Mouse (Mus musculus): ENCODE data around the gene Zfp622.

The Zfp622 gene

GRCm38 (mm10) chr15:25966220-25966774 lies 17.9 kb upstream of the Zfp622 start:
- in situ Hi-C loops (cut with MboI, MseI): no loop called here

- in situ Hi-C loops (cut with MboI, MseI): no loop called here
These were observed 12.6 kb upstream of the Zfp622 start for GRCm38 (mm10) chr15:25971596-25971995.

- in situ Hi-C loops (cut with MboI, MseI): no loop called here
These were observed 11.4 kb upstream of the Zfp622 start for GRCm38 (mm10) chr15:25972758-25973157.

- in situ Hi-C loops (cut with MboI, MseI): no loop called here
These were observed 9.8 kb upstream of the Zfp622 start for GRCm38 (mm10) chr15:25974352-25974751.

- in situ Hi-C loops (cut with MboI, MseI): loop anchor here (25.0 kb wide), 2 partner anchors 1611 to 1661 kb away; partner anchors contain the start of gene Otulin (in 1 of the 2)
These were observed 8.4 kb upstream of the Zfp622 start for GRCm38 (mm10) chr15:25975810-25976209.

DNA sequence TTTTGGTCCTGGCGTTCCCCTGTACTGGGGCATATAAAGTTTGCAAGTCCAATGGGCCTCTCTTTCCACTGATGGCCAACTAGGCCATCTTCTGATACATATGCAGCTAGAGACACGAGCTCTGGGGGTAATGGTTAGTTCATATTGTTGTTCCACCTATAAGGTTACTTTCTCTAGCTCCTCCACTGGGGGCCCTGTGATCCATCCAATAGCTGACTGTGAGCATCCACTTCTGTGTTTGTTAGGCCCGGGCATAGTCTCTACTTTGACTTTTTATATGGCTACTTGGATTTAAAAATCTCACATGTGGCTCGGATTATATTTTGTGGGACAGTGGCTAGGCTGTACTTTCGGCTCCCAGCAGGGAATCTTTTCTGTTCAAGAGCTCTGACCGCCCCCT lies 552 bp upstream of the Zfp622 start:
- in situ Hi-C loops (cut with MboI, MseI): loop anchor here (10.0 to 25.0 kb wide), 3 partner anchors 409 to 1654 kb away; partner anchors contain the start of gene Otulin (in 1 of the 2)

- in situ Hi-C loops (cut with MboI, MseI): loop anchor here (5.0 to 25.0 kb wide), 5 partner anchors 410 to 1652 kb away; partner anchors contain the start of gene Otulin (in 1 of the 2)
These were observed 747 bp downstream of the Zfp622 start for GRCm38 (mm10) chr15:25984734-25985492.

- in situ Hi-C loops (cut with MboI, MseI): loop anchor here (25.0 kb wide), 2 partner anchors 1594 to 1644 kb away; partner anchors contain the start of gene Otulin (in 1 of the 2)
These were observed 9.0 kb downstream of the Zfp622 start for GRCm38 (mm10) chr15:25992992-25993727.

- in situ Hi-C loops (cut with MboI, MseI): loop anchor here (25.0 kb wide), 2 partner anchors 1592 to 1642 kb away; partner anchors contain the start of gene Otulin (in 1 of the 2)
These were observed 11.4 kb downstream of the Zfp622 start for GRCm38 (mm10) chr15:25995521-25995920.

DNA sequence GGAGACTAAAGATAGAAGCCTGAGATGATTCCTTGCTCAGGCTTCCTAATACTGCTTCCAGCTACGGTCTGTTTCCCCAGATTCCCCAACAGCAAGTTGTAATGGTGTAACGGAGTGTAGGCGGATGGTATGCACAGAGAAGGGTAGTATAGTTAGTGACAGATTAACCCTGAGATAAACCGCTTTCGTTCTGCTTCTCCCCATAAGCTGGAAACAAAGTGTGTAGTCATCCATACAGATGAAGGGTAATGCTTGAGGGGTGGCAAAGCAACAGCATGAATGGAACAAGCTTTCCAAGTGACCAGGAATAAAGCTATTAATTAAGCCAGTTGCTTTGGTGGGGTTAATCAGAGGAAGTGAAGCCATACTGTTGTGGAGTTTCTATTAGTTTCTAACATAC lies 15.4 kb downstream of the Zfp622 start:
- in situ Hi-C loops (cut with MboI, MseI): loop anchor here (25.0 kb wide), 2 partner anchors 1588 to 1638 kb away; partner anchors contain the start of gene Otulin (in 1 of the 2)

- in situ Hi-C loops (cut with MboI, MseI): no loop called here
These were observed 24.5 kb downstream of the Zfp622 start for GRCm38 (mm10) chr15:26008621-26009020.

DNA sequence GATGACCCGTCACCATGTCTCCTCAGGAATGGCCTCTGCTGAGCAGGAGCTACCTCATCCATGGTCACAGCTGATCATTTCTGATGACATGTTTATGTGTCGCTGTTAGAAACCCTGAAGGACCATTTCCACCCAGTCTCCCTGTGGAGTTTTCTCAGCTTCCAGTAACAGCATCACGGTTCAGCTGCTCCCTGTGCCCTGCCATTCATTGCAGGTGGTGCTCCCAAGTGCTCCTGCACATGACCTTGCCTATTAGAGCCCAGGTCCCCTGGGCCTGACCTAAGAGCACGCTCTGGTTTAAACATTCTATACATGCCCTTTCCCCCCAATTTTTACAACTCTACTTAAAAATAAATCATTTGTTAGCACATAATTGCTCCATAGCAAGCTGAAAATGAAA lies 28.7 kb downstream of the Zfp622 start:
- in situ Hi-C loops (cut with MboI, MseI): no loop called here

DNA sequence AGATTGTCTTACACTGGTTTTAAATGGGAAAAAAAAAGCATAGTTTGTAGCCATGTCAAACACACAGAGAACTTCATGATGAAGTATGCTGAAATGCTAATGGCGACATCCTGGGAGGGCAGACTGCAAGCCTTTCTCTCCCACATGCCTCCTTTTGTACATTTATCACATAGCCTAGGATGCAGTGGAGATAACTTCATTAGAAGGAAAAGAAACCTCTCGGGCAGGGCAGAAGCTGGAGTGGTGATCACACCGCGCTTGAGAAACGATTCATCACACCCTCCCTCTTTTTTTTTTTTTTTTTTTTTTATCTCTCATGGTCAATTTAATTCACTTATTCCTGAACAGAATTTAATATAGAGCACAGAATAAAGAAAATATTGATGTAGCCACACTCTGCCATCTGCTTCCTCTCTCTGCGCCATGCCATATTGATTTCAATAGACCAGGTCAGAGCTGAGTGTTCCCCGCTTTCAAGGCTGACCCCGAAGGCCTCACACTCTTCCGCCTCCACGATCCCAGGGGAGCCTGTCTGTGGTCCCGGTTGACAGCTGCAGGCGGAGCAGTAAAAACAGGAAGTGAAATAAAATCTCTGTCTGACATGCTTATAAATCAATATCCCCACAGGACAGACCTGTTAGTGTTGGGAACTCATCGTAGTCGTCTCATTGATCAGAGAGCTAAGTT lies 32.0 kb downstream of the Zfp622 start:
- in situ Hi-C loops (cut with MboI, MseI): no loop called here

GRCm38 (mm10) chr15:26021721-26022120 lies 37.6 kb downstream of the Zfp622 start:
- in situ Hi-C loops (cut with MboI, MseI): no loop called here

DNA sequence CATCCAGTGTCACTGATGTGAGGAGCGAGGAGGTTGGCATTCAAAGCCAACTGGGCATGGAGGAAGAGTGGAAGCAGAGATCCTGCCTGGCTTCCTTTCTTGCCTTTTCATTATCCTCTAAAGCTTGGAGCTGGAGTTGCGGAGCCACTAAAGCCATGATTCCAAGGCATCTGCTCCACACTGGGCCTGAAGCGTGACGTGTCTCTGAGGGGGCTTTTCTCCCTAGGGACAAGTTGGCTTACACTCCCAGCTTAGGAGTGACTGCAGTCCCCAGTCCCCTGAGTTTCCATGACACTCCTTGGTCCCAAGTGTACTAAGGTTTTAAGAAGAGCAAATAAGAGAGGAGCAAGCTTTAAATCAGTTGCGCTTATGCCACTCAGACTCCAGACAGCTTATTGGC lies 38.5 kb downstream of the Zfp622 start:
- in situ Hi-C loops (cut with MboI, MseI): no loop called here

DNA sequence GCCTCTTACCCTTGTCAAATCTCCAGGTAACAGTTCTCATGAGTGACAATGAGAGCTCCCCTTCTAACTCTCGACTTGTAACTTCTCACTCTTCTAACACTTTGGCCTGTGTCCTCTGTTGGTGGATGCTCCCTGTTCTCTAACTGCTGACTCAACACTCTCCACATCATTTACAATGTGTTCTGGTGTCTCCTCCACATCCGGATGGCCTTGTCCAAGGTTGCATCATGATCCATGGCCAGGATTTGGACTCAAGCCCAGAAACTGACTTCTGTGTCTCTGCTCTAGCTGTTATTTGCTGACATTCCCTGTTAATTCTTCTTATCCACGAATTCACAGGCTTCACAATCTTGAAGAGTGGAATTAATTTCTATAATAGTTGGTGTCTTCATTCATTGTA lies 47.5 kb downstream of the Zfp622 start:
- in situ Hi-C loops (cut with MboI, MseI): loop anchor here in 1 of 2 experiments (25.0 kb wide), 1 partner anchor 1444 kb away; no protein-coding TSS in a partner anchor

GRCm38 (mm10) chr15:26040567-26040966 lies 56.4 kb downstream of the Zfp622 start:
- in situ Hi-C loops (cut with MboI, MseI): loop anchor here in 1 of 2 experiments (25.0 kb wide), 1 partner anchor 1453 kb away; no protein-coding TSS in a partner anchor

- in situ Hi-C loops (cut with MboI, MseI): loop anchor here in 1 of 2 experiments (25.0 kb wide), 1 partner anchor 1454 kb away; no protein-coding TSS in a partner anchor
These were observed 57.2 kb downstream of the Zfp622 start for GRCm38 (mm10) chr15:26041196-26041947.
